Mouse (Mus musculus): ENCODE measurements around the gene Arfrp1.

GRCm38 (mm10) chr2:181319248-181320102, 45.7 kb downstream of the Arfrp1 start, which contains the start of gene Rtel1:
- TF ChIP-seq GATA1 (IDR thresholded peaks at IDR 0.05; ENCODE audit: low read length) (no peak), TAL1 (IDR thresholded peaks at IDR 0.05; ENCODE audit: low read length) (no peak)

Data from erythroblast, embryonic 14.5 days (primary cell).